Mouse (Mus musculus) kidney, adult 11 months (tissue): ENCODE data around the gene Ank3.

ENCODE experiments used
- DNase-seq: peaks from one replicate; pipeline ENCODE4 v3.0.0; 2022

The Ank3 gene

DNA sequence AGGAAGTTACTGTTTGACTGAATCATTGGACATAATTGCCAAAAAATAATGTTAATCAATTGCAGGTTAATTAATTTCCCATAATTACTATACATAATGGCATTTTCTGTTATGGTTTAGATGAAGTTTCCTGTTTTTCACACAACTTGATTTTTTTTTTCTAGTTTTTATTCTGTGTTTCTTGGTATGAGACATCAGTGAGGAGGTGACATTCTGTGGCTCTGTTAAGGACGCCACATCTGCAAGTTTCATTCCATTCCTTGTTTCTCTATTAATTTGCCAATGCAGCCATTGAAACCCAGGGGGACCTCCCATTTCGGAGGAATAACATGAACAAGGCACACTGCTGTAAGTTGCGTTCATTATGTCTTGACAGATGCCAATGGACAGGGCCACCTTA lies 143.9 kb downstream of the Ank3 start:
- DNase-seq, result no peak

DNA sequence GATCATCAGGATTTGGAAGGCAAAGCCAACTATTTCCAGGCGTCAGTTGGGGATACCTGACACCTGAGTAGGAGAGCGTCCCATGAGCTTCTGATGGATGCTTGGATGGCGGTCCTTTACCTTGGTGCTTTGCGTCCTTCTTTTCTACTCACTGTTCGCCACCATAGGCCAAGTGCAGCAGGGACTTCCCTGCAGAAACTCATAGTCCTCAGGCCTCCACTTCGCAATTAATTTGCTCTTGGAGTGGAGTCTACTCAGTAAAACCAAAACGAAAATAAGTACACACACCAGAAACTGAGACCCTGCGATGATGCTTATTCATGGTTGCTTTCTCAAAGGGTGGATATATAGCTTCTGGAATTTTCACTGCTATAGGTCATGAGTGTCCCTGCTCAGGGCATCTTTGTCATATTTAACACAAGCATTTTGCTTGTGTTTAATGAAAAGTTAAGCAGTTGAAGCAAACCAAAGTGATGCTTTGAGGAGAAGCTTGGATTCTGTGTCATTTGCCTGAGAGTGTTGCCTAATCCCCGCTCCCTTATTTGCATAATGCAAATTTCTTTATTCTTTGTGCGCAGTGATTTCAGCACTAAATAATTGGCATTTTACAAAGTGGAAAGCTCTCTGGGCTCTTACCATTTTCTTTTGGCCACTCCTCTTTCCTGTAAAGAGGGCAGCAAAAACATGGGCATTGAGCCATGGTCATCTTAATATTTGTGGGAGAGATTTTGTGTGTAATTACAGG lies 145.5 kb downstream of the Ank3 start:
- DNase-seq, result no peak

DNA sequence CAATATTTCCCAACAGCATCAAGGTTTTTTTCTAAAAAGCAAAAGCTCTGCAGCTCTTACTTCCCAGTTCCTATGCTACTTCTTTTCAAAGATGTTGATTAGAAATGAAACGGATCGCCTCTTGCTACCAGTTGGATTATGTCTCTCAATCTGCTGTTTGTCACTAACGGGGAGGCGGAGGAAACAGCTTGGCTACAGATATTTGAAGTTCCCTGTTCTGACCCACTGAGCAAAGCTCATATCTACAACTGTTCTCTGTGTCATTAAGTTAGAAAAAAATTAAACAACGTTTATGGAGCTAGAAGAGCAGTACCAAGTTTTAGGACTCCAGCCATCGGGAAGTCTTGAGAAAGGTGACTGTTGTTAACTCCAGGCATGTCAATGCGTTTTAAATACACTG lies 146.1 kb downstream of the Ank3 start:
- no peak for DNase-seq

DNA sequence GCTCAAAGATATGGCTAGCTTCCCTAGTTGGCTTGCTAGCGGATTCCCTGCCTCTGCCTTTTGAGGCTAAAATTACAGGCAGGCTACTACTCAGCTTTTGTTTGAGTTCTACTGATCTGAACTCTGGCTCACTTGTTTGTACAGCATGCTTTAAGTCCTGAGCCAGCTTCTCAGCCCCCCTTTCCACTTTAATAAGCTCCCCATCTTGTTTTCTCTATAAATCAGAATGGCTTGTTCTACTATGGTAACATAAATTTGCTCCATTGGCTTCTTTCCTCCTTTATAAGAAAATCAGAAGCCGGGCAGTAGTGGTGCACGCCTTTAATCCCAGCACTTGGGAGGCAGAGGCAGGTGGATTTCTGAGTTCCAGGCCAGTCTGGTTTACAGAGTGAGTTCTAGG lies 147.4 kb downstream of the Ank3 start:
- DNase-seq, result no peak

DNA sequence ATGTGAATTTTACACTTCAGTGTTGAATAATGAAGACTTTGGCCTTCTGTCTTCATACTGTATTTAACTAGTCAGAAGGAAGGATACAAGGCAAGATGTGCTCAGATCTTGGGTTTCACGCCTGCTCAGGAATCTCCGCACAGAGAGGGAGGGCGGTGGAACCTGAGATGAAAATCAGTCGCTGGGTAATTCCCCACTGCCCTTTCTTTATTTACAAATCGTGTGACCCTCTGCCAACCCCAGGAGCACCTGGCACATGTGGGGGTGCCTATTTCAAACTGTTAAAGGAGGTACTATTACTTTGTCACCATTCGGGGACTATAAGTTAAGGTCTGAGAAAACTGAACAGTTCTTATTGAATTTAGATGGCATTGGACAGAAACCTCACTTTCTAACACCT lies 148.1 kb downstream of the Ank3 start:
- DNase-seq, result no peak

DNA sequence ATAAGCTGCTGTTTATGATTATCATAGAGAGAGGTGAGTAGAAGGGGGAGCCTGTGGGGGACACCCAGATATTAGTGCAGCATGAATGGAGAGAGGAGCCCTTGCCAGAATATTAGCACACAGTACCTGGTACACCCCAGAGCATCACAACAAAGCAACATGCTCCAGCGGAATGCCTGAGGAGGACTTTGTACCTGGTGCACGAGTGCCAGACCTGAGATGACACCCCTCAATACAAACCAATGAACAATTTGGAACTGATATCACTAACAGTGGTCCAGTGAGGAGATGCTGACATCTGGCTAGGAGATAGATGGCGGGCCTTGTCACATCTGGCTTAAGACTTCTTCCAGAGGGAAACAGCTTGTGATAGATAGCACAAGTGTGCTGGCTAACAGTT lies 150.2 kb downstream of the Ank3 start:
- peak; percentile 45 for DNase-seq

DNA sequence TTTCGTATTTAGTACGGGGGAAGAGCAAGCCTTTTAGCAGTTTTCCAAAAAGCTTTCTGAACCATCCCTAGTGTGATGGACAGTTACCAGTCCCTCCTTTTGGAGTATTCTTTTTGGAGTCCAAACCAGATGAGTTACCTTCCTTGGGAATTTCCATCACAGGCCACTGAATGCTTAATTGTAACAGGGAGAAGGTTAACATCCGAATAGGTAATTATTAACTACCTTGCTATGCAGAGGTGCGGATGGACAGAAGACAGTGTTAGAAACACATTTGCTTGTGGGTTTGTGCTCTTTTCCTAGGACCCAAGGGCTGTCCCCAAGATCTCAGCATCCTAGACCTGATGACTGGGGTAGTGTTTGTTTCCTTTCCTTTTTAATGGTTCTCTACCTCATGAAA lies 150.6 kb downstream of the Ank3 start:
- peak; percentile 41 for DNase-seq

DNA sequence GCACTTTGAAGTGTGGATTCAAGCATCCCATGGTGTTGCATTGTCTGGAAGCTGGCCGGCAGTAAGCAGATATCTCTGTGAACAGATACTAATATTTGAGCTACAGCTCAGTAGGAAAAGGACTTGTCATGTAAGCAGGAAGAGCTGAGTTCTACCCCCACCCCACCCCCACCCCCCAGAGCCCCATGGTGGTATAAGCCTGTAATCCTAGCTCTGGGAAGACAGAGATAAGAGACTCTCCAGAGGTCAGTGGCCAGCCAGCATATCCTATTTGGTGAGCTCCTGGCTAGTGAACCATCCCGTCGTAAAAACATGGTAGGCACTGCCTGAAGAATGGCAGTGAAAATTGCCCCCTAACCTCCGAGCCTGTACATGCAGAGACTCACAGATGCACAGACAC lies 152.3 kb downstream of the Ank3 start:
- no peak for DNase-seq

DNA sequence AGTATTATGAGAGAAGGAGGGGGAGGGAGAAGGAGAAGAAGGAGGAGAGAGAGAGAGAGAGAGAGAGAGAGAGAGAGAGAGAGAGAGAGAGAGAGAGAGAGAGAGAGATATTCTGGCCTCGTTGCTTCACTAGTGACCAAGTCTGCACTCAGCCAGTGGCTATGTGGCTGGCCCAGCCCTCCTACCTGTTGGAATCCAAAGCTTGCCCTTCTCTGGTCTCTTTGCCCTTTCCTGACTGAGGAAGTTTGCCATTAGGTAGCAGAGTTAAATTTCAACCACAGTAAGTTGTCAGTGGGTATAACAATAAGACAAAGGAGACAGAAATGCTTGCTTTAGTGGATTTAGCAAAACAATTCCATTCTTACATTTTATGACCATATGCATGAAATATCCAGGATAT lies 154.5 kb downstream of the Ank3 start:
- DNase-seq, result peak; percentile 67

DNA sequence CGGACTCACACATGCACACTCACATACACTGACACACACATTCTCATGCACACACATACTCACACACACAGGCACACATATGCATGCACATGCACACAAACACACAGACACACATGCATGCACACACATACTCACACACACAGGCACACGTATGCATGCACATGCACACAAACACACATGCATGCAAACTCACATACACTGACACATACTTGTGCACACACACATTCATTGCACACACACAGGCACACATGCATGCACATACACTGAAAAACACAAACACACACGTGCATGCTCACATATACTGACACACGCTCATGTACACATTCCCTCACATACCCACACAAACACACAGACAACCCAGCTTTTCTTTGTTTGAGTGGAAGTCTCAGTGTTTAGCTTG lies 157.0 kb downstream of the Ank3 start:
- no peak for DNase-seq

DNA sequence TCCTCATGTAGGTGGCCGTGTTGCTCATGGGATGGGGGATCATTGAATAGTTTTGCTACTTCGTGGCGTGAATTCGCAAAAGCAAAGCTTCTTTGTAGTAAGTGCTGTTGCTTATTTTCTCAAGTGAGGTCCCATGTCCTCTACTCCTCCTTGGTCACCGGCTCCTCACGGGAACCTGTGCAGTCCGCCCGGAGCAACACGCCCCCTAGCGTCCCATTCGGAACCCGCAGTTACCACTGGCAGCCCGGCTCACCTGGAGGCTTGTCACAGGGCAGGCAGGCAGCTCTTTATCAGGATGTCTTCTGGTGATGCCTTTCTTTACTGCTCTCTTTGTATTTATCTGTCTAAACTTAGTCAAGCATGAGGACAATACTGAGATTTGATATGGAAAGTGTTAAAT lies 157.7 kb downstream of the Ank3 start:
- DNase-seq, result peak; percentile 68

DNA sequence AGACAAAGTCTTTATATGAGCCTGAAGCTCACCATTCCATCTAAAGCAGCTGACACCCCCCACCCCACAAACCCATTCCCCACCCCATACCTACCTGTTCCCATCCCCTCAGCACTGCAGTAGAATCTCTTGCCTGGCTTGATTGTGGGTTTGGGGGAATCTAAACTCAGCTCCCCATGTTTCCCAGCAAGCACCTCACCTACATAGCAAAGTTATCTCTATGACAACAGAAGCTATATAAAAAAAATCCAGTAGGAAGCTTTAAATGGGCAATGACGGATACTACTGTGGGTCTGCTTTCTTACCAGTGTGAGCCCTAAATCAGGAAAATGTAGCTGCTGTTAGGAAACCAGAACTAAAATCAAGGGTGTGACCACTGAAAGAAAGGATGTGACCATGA lies 161.7 kb downstream of the Ank3 start:
- no peak for DNase-seq

DNA sequence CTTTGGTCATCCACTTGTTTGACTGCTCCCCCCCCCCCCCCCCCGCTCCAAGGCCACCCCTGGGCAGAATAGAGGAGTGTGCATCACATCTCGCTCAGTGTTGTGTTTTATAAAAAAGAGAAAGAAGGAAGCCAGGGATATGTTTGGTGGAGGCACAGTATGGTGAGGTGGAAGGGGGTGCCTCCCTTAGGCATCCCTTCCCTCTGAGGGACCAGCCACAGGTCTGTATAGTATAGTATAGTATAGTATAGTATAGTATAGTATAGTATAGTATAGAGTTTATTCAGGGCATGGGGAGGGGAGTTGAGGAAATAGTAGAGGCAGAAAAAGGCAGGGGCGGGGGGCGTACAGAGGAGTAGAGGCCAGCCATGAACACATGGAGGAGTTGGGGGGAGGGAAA lies 164.4 kb downstream of the Ank3 start:
- DNase-seq, result no peak

DNA sequence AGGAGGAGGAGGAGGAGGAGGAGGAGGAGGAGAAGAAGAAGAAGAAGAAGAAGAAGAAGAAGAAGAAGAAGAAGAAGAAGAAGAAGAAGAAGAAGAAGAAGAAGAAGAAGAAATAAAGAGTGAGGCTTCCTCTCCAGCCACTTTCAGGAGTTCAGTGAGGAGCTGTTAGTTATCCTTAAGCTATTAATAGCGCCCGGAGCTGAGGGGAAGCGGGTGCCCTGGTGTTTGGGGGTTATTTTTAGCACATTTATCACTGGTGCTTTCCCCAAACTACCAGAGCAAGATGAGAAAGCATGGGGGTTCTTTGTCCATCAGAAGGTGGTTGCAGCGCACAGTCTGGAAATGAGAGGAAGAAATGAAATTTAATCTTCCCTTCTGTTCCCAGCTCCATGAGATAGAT lies 166.5 kb downstream of the Ank3 start:
- no peak for DNase-seq

DNA sequence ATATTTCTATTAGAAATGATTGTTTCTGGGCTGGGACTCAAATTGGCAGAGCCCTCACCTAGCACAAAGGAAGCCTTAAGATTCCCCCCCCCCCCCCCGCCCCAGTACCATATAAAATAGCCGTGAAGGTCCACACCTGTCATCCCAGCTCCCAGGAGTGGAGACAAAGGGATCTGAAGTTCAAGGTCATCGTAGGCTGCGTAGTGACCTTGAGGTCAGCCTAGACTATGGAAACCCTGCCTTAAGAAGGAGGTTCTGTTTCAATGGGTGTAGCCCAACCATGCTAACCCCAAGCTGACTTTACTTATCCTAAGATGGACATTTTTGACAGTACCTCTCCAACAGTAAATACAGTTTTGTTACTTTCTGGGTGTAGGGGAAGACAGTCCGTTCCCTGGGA lies 170.4 kb downstream of the Ank3 start:
- DNase-seq, result no peak

DNA sequence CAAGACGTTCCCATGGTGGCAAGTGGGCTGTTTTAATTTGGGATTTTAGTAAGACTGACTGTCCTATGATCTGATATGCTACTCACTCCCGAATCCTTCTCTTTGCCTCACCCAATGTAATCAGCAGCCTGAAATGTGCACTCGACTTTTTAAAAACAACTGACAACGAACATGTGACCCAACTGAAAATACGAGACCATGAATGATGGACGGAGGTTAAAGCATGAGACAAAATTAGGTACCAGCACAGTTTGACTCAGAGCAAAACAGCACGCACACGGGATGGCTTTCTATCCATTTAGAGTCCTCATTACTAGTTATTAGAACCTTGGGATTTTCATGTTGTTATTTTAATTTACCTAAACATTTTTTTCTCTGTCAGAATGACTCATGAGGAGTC lies 171.2 kb downstream of the Ank3 start:
- no peak for DNase-seq

DNA sequence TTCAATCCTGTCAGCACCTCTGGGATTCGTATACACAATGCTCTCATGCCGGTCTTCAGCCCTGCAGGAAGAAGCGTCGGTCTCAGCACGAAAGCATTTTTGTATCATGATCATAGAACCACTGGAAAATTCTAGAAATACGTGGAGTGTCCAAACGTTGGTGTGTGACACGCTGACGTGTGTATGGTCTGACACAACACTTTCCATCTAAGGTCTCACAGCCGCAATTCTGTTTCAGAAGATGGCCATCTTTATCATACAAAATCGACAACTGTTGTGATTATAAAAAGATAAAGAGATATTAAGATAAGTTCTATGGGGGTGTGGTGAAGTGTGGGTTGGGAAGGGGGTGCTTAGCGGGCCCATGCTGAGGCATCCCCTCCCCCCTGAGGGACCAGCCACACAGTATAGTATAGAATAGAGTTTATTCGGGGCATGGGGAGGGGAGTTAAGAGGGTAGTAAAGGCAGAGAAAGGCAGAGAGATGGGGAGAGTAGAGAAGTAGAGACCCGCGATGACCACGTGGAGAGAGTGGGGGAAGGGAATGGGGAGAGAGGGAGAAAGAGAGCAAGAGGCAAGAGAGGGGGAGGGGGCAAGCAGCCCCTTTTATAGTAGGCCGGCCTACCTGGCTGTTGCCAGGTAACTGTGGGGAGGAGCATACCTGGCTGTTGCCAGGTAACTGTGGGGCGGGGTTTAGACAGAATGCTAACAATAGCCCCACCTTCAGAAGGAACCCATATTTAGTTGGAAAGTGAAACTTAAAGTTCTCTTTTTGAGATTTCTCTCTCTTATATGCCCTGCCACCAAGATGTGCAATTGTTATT lies 172.1 kb downstream of the Ank3 start:
- peak; percentile 57 for DNase-seq

DNA sequence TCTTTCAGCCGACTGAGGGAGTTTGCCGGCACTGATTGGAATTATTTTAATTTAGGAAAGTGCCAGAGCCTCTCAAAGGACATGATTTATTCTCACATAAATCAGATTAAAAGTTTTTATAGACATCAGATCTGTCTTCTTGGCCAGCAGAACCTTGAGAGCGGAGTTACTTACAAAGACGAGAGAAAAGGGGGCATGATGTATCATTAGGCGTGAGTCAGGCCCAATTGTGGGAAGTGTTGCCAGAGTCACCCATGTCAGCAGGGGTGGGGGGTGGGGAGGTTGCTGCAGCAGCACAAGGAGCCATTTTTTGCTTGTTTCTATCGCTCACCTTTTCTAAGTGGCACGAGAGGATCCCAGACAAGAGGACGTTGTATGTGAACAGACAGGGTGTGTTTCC lies 172.8 kb downstream of the Ank3 start:
- no peak for DNase-seq

DNA sequence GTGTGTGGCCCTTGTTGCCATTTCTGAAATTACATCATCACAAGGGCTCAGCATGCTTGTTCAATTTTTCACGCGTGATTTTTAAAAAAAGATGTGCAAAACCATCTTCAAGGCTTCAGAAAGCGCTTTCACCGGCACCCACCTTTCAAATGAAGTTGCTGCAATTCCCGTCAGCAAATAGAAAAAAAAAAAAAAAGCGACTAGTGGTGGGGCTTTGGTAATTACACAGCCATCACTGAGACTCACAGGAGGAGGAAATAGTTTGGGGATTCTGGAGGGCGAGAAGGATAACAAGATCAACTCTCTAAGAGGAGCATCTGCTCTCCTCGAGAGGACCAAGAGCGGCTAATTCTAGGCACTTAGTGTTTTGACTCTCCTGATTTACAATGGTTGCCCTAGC lies 173.4 kb downstream of the Ank3 start:
- DNase-seq, result no peak

DNA sequence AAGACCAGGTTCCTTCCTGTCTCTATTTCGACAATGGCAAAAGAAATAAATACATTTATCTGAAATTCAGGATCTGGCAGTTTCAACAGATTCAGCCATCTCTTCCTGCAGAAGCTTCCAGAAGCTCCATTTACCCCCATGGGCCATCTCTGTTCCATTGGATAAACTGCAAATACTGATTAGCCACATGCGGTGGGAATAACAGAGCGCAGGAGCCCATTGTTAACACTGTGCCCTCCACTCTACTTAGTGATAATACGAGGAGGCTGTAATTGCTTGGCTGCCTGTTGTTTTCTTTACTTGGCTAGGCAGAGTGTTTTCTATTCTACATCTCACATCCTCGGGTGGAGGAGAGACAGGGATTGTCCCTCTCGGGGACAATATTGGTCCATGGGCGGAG lies 174.5 kb downstream of the Ank3 start:
- DNase-seq, result no peak

DNA sequence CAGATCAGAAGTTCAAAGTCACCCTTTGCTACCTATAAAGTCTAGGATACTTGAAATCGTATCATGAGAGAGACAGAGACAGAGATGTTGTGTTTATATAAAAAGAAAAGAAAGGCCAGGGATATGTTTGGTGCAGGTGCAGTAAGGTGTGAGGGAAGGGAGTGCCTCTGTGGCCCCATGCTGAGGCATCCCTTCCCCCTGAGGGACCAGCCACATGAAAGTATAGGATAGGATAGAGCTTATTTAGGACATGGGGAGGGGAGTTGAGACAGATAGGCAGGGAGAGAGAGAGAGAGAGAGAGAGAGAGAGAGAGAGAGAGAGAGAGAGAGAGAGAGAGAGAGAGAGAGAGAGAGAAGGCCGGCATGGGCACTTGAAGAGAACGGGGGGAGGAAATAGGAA lies 175.2 kb downstream of the Ank3 start:
- no peak for DNase-seq

DNA sequence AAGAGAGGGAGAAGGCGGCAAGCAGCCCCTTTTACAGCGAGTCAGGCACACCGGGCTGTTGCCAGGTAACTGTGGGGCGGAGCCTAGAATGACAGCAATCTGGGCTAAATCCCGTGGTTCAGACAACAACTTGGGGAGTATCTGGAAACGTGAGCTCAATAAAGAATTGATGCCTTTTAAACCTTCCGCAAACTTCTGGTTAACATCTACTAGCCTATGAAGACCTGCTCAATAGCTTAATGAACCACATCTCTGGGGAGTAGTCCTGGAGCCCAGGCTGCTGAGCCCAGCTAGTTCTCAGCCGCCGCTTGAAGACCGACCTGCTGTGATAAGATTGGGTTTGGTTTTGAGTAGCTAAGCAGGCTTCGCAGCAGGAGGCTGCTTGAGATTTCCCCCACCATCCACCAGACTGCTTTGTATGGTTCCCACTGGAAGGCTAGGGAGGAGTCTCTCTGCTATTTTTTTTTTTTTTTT lies 175.7 kb downstream of the Ank3 start:
- DNase-seq, result no peak

DNA sequence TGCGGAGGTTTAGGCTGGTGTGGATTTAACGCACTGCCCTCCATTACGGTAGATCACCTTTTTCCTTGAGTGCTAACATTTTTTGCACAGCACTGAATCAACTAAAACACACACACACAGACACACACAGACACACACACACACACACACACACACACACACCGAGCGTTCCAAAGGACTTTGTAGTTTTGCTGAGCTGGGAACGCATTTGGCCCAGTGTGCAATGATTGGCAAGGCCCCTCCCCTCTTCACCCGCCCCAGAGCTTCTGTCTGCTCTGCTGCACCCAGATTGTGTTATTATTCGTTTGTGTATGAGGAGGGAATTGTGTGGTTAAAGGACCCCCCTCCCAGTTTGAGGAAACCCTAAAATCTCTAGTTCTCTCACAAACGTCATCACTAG lies 176.3 kb downstream of the Ank3 start:
- DNase-seq, result peak; percentile 17

DNA sequence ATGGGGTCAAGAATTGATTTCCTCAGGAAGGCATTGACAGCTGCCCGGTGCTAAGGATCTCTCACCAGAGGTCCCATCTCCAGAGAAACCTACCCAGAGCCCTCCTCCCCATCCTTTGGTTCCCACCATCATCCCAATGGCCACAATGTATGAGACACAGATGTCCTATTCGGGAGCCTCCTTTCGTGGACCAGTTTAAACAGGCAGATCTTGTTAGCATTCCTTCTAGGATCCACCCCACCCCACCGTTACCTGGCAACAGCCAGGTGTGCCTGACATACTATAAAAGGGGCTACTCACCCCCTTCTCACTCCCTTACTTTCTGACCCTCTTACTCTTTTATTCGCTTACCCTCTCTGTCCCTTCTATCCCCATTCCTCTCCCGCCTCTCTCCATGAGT lies 176.9 kb downstream of the Ank3 start:
- DNase-seq, result no peak

DNA sequence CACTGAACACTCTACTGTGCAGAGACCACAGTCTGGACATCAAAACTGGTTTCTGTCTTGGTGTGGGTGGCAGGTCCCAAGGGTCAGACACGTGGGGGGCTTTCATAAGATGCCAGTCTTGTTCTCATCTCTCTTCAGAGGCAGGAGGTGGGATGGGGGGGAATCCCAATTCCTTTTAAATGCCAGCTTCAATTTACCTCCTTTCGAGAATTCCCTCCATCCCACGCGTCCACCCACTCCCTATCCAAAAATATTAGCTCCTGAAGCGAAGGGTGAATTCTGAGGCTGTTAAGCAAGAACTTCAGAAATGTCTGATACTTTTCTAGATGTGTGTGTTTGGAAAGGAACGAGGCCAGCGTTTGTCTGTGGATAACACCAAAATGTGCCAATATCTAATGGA lies 177.7 kb downstream of the Ank3 start:
- DNase-seq, result no peak
